Mouse (Mus musculus) spleen, adult 18-20 months (tissue): ENCODE measurements around the gene Rprd1b.
A peak's percentile ranks its signal among the peaks of the same experiment; 100 is the strongest.

Source experiments
- DNase-seq, 2 experiments: peaks; one replicate each; pipeline ENCODE4 v3.0.0; 2022; ENCODE audit warnings: mixed read lengths in 2 of 2

Rprd1b gene

GRCm38 (mm10) chr2:158028354-158028863, at the start of gene Rprd1b, which contains the start of gene Tti1:
TSS of gene Rprd1b (plus strand) at chr2:158028497.
TSS of gene Tti1 (minus strand) at chr2:158028433.
- peak; percentile 86 to 92 for DNase-seq

- no peak for DNase-seq
These were observed 49.1 kb upstream of the Rprd1b start for GRCm38 (mm10) chr2:157979241-157979640.

GRCm38 (mm10) chr2:157982727-157983126, 45.6 kb upstream of the Rprd1b start:
- no peak for DNase-seq

GRCm38 (mm10) chr2:157983276-157983675, 45.0 kb upstream of the Rprd1b start:
- no peak for DNase-seq

- DNase-seq: no peak
These were observed 42.7 kb upstream of the Rprd1b start for GRCm38 (mm10) chr2:157985611-157986010.

- DNase-seq: no peak
These were observed 42.1 kb upstream of the Rprd1b start for GRCm38 (mm10) chr2:157986235-157986634.

GRCm38 (mm10) chr2:157988416-157989190, 39.7 kb upstream of the Rprd1b start:
- no peak for DNase-seq

- DNase-seq: no peak
These were observed 38.4 kb upstream of the Rprd1b start for GRCm38 (mm10) chr2:157989946-157990345.

GRCm38 (mm10) chr2:157991026-157991425, 37.3 kb upstream of the Rprd1b start:
- no peak for DNase-seq

GRCm38 (mm10) chr2:157992501-157992900, 35.8 kb upstream of the Rprd1b start:
- DNase-seq: no peak

- DNase-seq: no peak
These were observed 29.5 kb upstream of the Rprd1b start for GRCm38 (mm10) chr2:157998817-157999216.

- no peak for DNase-seq
These were observed 23.7 kb upstream of the Rprd1b start for GRCm38 (mm10) chr2:158004620-158005019.

- DNase-seq: no peak
These were observed 22.7 kb upstream of the Rprd1b start for GRCm38 (mm10) chr2:158005641-158006040.

- DNase-seq: no peak
These were observed 18.9 kb upstream of the Rprd1b start for GRCm38 (mm10) chr2:158009373-158009772.

- DNase-seq: no peak
These were observed 15.7 kb upstream of the Rprd1b start for GRCm38 (mm10) chr2:158012608-158013007.

GRCm38 (mm10) chr2:158017330-158017729, 11.0 kb upstream of the Rprd1b start:
- DNase-seq: no peak

GRCm38 (mm10) chr2:158027855-158028353, 393 bp upstream of the Rprd1b start:
- DNase-seq: no peak

GRCm38 (mm10) chr2:158030007-158030406, 1.7 kb downstream of the Rprd1b start:
- DNase-seq: no peak

GRCm38 (mm10) chr2:158035813-158036212, 7.5 kb downstream of the Rprd1b start:
- DNase-seq: no peak

- DNase-seq: no peak
These were observed 8.1 kb downstream of the Rprd1b start for GRCm38 (mm10) chr2:158036408-158036807.

- no peak for DNase-seq
These were observed 8.7 kb downstream of the Rprd1b start for GRCm38 (mm10) chr2:158036953-158037352.

GRCm38 (mm10) chr2:158037571-158037970, 9.3 kb downstream of the Rprd1b start:
- DNase-seq: no peak

GRCm38 (mm10) chr2:158039662-158040061, 11.4 kb downstream of the Rprd1b start:
- no peak for DNase-seq

- DNase-seq: no peak
These were observed 12.1 kb downstream of the Rprd1b start for GRCm38 (mm10) chr2:158040396-158040795.
